Mouse (Mus musculus) G1E (cell line): ENCODE results near the gene Nek9.

Source experiments
- CTCF ChIP-seq: IDR thresholded peaks from 2 replicates; pipeline ENCODE4 v1.5.1; 2012; ENCODE audit warnings: low read depth, low read length, inconsistent platforms, mixed read lengths
- GATA2 ChIP-seq: IDR thresholded peaks from 2 replicates; pipeline ENCODE4 v1.6.1; 2012; ENCODE audit warnings: low read depth, low read length, inconsistent platforms, borderline replicate concordance
- TAL1 ChIP-seq: conservative IDR thresholded peaks from 2 replicates; pipeline ENCODE4 v1.6.1; 2012; ENCODE audit warnings: low read depth, low read length, inconsistent platforms, mixed read lengths

DNA sequence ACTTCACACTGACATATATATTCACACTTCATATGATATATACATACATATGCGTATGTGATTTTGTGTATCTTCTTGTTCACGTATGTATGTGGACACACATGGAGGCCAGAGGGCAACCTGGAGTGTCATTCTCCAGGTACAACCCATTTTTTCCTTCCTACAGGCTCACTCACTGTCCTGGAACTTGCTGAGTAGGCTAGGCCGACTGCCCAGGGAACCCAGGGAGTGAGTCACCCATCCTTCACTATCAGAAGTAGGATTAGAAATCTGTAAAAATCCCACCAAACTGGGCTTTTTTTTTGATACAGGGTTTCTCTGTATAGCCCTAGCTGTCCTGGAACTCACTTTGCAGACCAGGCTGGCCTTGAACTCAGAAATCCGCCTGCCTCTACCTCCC lies 54.2 kb downstream of the Nek9 start:
- TF ChIP-seq CTCF = no peak
- TF ChIP-seq GATA2 = no peak
- no peak for TF ChIP-seq TAL1
